Mouse (Mus musculus) hindbrain, embryonic 15.5 days (tissue): Measurements from ENCODE around the gene Piwil1. TPM values are rescaled to one million over a fixed set of nuclear protein-coding genes. Genes with fewer than 3 reads are reported as not detected.

Experiments
- ATAC-seq: fragments of 200-750 bp; cut with Nextera tagmentation; 2 replicates; pipeline ENCODE4 v1.8.0; 2017; ENCODE audit warnings: low read depth, moderate number of reproducible peaks, moderate TSS enrichment; ENCODE audit not compliant: low FRiP score
- H3K27ac ChIP-seq: fragments of 300-500 bp; sonication (generic); replicated peaks from 2 replicates; pipeline ENCODE4 v1.5.1; 2015; ENCODE audit warnings: mild to moderate bottlenecking, inconsistent platforms
- H3K27me3 ChIP-seq: fragments of 300-500 bp; sonication (generic); 2 replicates; pipeline ENCODE4 v1.6.1; 2015; ENCODE audit warnings: control low read depth, inconsistent platforms
- H3K36me3 ChIP-seq: fragments of 300-500 bp; sonication (generic); 2 replicates; pipeline ENCODE4 v1.6.1; 2015; ENCODE audit warnings: control low read depth, inconsistent platforms
- H3K4me1 ChIP-seq: fragments of 300-500 bp; sonication (generic); replicated peaks from 2 replicates; pipeline ENCODE4 v1.6.1; 2015; ENCODE audit warnings: control low read depth, inconsistent platforms
- H3K4me2 ChIP-seq: fragments of 300-500 bp; sonication (generic); 2 replicates; pipeline ENCODE4 v1.6.1; 2015; ENCODE audit warnings: moderate library complexity, mild to moderate bottlenecking, inconsistent platforms
- H3K4me3 ChIP-seq: fragments of 300-500 bp; sonication (generic); 2 replicates; pipeline ENCODE4 v1.5.1; 2015; ENCODE audit warnings: mild to moderate bottlenecking, inconsistent platforms
- H3K9ac ChIP-seq: fragments of 300-500 bp; sonication (generic); 2 replicates; pipeline ENCODE4 v1.6.1; 2015; ENCODE audit warnings: inconsistent platforms
- H3K9me3 ChIP-seq: fragments of 300-500 bp; sonication (generic); 2 replicates; pipeline ENCODE4 v1.6.1; 2016; ENCODE audit warnings: control low read depth, inconsistent platforms
- WGBS: fragments of 180-500 bp; shearing (Covaris S2); methylation state at CpG from one replicate; pipeline ENCODE4 v1.1.7; 2015; 5-methylcytosine and 5-hydroxymethylcytosine counted together
- polyA plus RNA-seq: library from polyadenylated mRNA; unstranded; fragments of >200 nt; fragmentation: Nextera tagmentation; extraction: Ambion mirVana; gene quantifications from 2 replicates; pipeline ENCODE4 v1.2.1, GENCODE M21; 2015

The Piwil1 gene
- 0.32 and 0.39 TPM in 2 replicates for polyA plus RNA-seq

DNA sequence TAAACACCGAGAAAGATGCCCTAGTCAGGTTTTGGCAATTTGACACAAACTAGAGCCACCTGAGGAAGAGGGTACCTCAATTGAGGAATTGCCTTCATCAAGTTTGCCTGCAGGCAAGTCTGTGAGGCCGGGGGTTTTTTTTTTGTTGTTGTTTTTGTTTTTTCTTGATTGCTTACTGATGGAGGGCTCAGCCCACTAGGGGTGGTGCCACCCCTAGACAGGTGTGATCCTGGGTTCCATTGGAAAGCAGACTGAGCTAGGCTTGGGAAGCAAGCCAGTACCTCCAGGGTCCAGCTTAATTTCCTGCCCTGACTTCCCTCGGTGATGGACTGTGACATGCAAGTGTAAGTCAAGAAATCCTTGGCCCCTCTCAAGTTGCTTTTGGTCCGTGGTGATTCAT, at the start of gene Piwil1:
Gene Piwil1, plus strand, starts transcription at position 301 of the 400 bp plus-strand sequence.
- Histone ChIP-seq H3K9ac (no peak within 1 kb of the TSS), H3K4me1 (peaks cover 8% of the 10 kb centered on the region), H3K9me3 (no peaks in the 10 kb centered on the region), H3K27me3 (no peaks in the 10 kb centered on the region), H3K4me2 (no peak within 1 kb of the TSS), H3K4me3 (no peak within 1 kb of the TSS), H3K36me3 (no peaks in the 10 kb centered on the region), H3K27ac (no peak within 1 kb of the TSS)
- no peak for ATAC-seq
- WGBS, result 85% methylated on average over 4 of the region's 4 CpGs

DNA sequence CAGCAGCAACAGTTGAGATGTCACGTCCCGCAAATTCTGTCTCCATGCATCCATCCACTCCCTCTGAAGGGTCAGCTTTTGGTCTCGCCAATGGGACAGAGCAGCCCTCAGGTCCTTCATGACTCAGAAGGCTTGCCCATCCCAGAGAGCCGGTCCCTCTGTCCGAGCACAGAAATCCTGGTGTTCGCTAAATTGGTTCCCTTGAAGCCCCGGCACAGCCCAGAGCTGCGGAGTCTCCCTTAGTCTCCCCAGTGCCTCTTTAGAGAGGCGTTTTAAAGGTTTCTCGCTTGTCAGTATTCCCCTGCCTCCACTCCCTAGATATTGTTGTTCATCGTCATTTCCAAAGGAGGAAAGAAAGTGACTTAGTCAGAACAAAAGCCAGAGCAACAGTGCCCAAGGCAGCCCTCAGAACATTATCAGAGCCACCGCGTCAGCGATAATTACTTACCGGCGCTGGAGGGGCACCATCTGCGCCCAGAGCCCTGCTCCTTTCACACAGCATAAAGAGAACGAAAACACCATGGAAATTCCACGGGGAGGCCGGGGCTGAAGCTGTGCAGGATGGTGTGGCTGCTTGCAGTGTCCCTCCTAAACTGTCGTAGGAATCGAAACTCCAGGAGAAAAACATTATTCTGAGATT, 45.7 kb upstream of the Piwil1 start:
- H3K9me3 ChIP-seq, result no peaks in the 10 kb centered on the region
- no peaks in the 10 kb centered on the region for H3K36me3 ChIP-seq
- 0 out of 2 replicates have a peak overlapping the region, but pooled peaks have one; percentile 1 for H3K4me3 ChIP-seq
- no peaks in the 10 kb centered on the region for H3K27me3 ChIP-seq
- 19% methylated on average over 22 of the region's 22 CpGs for WGBS
- no peak overlapping the region for H3K9ac ChIP-seq
- H3K4me2 ChIP-seq, result peak overlapping the region; percentile 43
- H3K4me1 ChIP-seq, result peaks cover 9% of the 10 kb centered on the region
- H3K27ac ChIP-seq, result no peak overlapping the region
- ATAC-seq, result no peak

DNA sequence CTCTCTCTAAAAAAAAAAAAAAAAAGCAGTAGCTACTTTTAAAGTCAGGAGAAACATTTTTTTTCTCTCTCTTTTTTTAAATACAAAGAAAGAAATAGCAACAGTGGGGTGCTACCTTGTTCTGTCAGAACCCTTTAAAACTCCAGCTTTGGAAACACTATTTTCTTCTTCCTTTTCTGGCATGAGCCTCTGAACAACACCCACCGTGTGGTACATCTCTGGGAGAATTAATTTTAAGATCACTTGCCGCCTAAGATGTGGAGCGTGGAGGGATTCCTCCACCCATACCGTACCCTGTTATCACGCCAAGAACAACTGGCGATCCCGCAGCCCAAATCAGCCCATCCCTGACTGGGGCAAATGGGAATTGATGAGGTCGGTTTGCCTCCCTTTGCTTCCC, 42.2 kb upstream of the Piwil1 start:
- 59% methylated on average over 8 of the region's 8 CpGs for WGBS
- Histone ChIP-seq H3K9me3 (no peaks in the 10 kb centered on the region), H3K4me2 (no peak overlapping the region), H3K27me3 (no peaks in the 10 kb centered on the region), H3K9ac (no peak overlapping the region), H3K4me3 (no peak overlapping the region), H3K4me1 (peaks cover 9% of the 10 kb centered on the region), H3K36me3 (no peaks in the 10 kb centered on the region), H3K27ac (no peak overlapping the region)
- ATAC-seq, result no peak

DNA sequence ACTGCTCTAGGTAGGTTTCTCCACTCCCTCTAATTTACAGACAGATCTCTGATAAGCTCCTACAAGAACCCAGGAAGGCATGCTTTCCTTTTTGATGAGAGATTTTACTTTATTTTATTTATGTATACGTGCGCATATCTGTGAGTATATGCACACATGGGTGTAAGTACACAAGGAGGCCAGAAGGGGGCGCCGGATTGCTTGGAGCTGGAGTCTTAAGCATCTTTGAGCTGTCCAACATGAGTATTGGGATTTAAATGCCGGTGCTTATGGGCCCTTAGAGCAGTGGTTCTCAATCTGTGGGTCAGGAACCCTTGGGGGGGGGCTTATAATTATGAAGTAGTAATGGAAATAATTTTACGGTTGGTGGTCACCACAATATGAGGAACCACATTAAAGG, 39.4 kb upstream of the Piwil1 start:
- Histone ChIP-seq H3K9ac (no peak overlapping the region), H3K4me3 (no peak overlapping the region), H3K27me3 (no peaks in the 10 kb centered on the region), H3K9me3 (no peaks in the 10 kb centered on the region), H3K4me2 (no peak overlapping the region), H3K4me1 (no peaks in the 10 kb centered on the region), H3K27ac (no peak overlapping the region), H3K36me3 (no peaks in the 10 kb centered on the region)
- WGBS, result 96% methylated on average over 6 of the region's 6 CpGs
- ATAC-seq, result no peak

DNA sequence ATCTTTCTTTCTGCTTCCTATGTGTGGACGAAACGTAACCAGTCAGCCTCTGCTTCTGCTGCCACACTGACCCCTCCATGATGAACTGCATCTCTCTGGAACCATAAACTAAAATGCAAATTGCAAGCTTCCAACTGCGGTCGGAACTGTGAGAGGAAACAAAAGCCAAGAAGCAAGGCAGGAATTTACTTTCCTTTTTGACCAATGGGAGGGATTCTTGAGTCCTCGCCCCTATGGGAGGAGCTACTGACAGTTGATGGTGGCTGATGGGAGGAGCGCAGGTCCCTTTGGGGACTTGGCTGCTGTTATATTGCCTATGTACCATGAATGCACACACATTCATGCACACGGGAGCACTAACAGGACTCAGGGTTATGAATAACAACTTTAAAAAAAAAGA, 38.3 kb upstream of the Piwil1 start:
- H3K4me2 ChIP-seq, result no peak overlapping the region
- no peaks in the 10 kb centered on the region for H3K36me3 ChIP-seq
- 61% methylated on average over 7 of the region's 7 CpGs for WGBS
- no peaks in the 10 kb centered on the region for H3K27me3 ChIP-seq
- ATAC-seq, result no peak
- no peak overlapping the region for H3K4me3 ChIP-seq
- no peaks in the 10 kb centered on the region for H3K4me1 ChIP-seq
- H3K9ac ChIP-seq, result no peak overlapping the region
- H3K27ac ChIP-seq, result no peak overlapping the region
- H3K9me3 ChIP-seq, result no peaks in the 10 kb centered on the region

DNA sequence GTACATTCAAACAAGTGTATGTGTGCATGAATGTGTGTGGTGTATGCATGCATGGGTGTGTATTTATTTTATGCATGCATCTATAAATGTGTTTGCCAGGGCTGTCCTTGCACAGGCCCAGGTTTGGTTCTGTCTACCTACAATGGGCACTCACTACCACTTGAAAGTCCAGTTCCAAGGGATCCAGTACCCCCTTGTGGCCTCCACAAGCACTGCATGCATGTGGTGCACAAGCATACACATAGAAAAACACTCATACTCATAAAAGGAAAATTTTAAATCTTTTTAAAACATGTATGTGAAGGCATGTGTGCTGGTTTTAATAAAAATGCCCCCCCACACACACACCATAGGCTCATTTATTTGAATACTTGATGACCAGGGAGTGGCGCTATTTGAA, 37.3 kb upstream of the Piwil1 start:
- Histone ChIP-seq H3K36me3 (no peaks in the 10 kb centered on the region), H3K27ac (no peak overlapping the region), H3K4me1 (no peaks in the 10 kb centered on the region), H3K4me2 (no peak overlapping the region), H3K4me3 (no peak overlapping the region), H3K9ac (no peak overlapping the region), H3K27me3 (no peaks in the 10 kb centered on the region), H3K9me3 (no peaks in the 10 kb centered on the region)
- no peak for ATAC-seq
- 92% methylated on average over 1 of the region's 1 CpGs for WGBS

DNA sequence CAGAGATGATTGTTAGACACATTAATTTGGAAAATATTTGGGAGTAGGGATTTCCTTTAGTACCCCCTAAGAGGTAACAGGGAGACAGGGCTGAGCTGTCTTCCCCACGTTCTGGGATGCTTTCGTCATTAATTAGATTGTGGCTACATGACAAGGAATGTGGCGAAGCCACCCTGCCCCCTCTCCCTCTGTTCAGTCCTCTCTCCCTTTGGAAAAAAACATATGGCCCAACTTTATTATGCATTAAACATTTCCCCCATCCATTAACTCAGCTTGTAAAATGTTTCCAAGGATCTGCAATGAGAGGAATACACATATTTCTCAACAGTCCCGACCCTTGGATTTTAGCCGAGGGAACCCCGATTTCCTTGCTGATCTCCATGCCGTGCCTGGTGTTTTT, 35.0 kb upstream of the Piwil1 start:
- no peak for ATAC-seq
- no peak overlapping the region for H3K4me3 ChIP-seq
- no peaks in the 10 kb centered on the region for H3K27me3 ChIP-seq
- no peaks in the 10 kb centered on the region for H3K36me3 ChIP-seq
- no peaks in the 10 kb centered on the region for H3K4me1 ChIP-seq
- H3K9ac ChIP-seq, result no peak overlapping the region
- H3K4me2 ChIP-seq, result no peak overlapping the region
- H3K9me3 ChIP-seq, result no peaks in the 10 kb centered on the region
- WGBS, result 54% methylated on average over 7 of the region's 7 CpGs
- H3K27ac ChIP-seq, result no peak overlapping the region

DNA sequence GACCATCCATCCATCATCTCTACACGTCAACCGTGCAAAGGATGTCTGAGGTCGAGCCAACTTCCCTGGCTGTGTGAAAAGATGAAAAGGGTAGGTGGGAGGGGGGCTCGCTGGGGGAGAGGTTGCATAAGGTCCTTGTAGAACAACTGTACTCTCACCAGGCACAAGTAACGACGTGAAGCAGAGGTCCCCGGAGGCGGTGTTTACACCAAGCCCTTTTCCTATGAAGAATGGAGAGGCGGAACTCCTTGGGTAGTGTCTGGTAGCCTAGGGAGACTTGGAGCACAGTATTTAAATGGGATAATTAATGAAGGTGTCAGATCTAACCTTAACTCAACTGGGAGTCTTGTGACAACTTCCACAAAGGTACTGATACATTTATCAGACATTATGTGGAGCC, 28.2 kb upstream of the Piwil1 start:
- Histone ChIP-seq H3K4me2 (no peak overlapping the region), H3K4me3 (no peak overlapping the region), H3K9ac (no peak overlapping the region), H3K27ac (no peak overlapping the region), H3K36me3 (no peaks in the 10 kb centered on the region), H3K4me1 (no peaks in the 10 kb centered on the region), H3K27me3 (no peaks in the 10 kb centered on the region), H3K9me3 (no peaks in the 10 kb centered on the region)
- WGBS, result 47% methylated on average over 9 of the region's 9 CpGs
- no peak for ATAC-seq

DNA sequence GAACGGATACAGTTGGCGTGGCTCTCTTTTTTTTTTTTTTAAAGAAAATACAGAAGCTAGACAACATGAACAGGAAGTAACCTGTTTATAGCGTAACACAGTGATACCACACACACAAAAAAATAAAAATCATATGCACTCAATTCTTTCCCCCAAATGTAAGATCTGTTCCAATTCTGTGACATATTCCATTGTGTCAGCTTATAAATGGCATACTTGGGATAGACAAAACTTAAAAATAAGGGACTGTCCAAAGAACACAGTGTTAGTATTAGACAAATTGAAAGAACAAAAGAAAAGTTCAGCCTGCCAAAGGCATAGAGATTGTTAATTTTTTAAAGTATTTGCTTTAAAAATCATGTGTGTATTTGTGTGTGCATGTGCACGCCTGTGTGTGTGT, 25.0 kb upstream of the Piwil1 start:
- Histone ChIP-seq H3K4me2 (no peak overlapping the region), H3K4me1 (0 out of 2 replicates have a peak, but pooled peaks cover 3% of the 10 kb centered on the region), H3K27me3 (no peaks in the 10 kb centered on the region), H3K27ac (no peak overlapping the region), H3K9me3 (no peaks in the 10 kb centered on the region), H3K36me3 (no peaks in the 10 kb centered on the region), H3K4me3 (no peak overlapping the region), H3K9ac (no peak overlapping the region)
- WGBS, result 95% methylated on average over 4 of the region's 4 CpGs
- no peak for ATAC-seq

DNA sequence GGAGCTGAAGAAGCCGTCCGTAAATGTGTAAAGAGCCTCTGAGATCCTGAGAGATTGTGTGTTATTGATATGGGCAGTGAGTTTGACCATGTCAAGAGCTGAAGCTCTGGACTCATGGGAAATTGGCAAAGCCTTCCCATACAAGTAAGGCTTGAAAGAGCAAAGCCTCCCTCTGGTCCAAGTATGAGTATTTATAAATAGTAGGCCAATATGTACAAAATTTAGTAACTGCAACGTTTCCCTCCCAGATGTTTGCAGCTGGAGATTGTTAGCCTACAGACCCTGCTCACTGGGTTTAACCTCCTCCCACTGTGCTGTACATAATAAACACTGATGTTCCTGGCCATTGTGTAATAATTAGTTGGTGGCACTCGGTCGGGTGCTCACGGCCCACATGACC, 24.5 kb upstream of the Piwil1 start:
- H3K9ac ChIP-seq, result no peak overlapping the region
- ATAC-seq, result no peak
- 86% methylated on average over 6 of the region's 6 CpGs for WGBS

DNA sequence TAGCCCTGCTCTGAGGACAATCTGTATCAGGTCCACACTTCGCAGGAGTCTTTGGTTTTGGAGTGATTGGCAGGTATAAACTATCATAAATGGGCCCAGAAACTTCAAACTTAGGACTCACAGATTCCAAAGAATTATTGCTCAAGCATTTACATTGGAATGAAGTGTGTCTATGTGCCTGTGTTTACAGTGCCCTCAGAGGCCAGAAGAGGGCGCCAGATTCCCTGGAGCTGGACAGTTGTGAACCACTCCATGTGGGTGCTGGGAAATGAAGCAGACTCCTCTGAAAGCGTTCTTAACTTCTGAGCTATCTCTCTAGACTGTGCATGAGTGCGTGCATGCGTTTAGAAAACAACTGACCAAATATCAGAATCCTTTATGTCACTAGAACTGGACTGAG, 20.9 kb upstream of the Piwil1 start:
- Histone ChIP-seq H3K9me3 (no peaks in the 10 kb centered on the region), H3K9ac (no peak overlapping the region), H3K27ac (no peak overlapping the region), H3K4me2 (no peak overlapping the region), H3K4me1 (peaks cover 13% of the 10 kb centered on the region; the same call in 1 of the 2 replicates), H3K4me3 (no peak overlapping the region), H3K27me3 (no peaks in the 10 kb centered on the region), H3K36me3 (no peaks in the 10 kb centered on the region)
- ATAC-seq, result no peak
- 45% methylated on average over 5 of the region's 5 CpGs for whole genome bisulfite sequencing

More for the DNA sequence above, 24.5 kb upstream of the Piwil1 start:
- Histone ChIP-seq H3K36me3 (no peaks in the 10 kb centered on the region), H3K4me1 (0 out of 2 replicates have a peak, but pooled peaks cover 3% of the 10 kb centered on the region), H3K27ac (no peak overlapping the region), H3K4me2 (no peak overlapping the region), H3K27me3 (no peaks in the 10 kb centered on the region), H3K9me3 (no peaks in the 10 kb centered on the region), H3K4me3 (no peak overlapping the region)

DNA sequence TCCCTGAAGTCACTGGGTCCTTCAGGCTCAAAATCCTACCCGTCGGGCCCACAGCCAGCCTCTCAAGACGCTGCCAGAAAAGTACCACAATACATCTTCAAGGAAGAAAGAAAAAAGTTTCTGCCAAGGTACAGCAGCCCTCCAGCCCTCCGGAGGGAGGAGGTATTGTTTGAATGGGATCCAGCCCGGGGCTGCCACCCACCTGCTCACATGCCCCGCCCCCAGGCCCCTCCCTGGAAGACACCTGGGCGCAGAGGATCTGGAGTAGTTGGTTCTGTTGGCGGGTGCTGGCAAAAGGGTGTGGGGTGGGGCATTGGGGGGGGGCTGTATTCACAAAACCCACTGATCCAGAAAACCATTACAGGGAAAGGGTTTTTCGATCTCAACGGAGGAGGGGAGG, 18.1 kb upstream of the Piwil1 start:
- no peak for ATAC-seq
- no peaks in the 10 kb centered on the region for H3K9me3 ChIP-seq
- 5% methylated on average over 10 of the region's 10 CpGs for WGBS
- H3K4me2 ChIP-seq, result peak overlapping the region; percentile 34
- no peaks in the 10 kb centered on the region for H3K36me3 ChIP-seq
- no peak overlapping the region for H3K9ac ChIP-seq
- H3K27me3 ChIP-seq, result no peaks in the 10 kb centered on the region
- H3K4me3 ChIP-seq, result no peak overlapping the region
- H3K27ac ChIP-seq, result no peak overlapping the region; the same call in 1 of the 2 replicates
- H3K4me1 ChIP-seq, result peaks cover 13% of the 10 kb centered on the region; the same call in 1 of the 2 replicates

DNA sequence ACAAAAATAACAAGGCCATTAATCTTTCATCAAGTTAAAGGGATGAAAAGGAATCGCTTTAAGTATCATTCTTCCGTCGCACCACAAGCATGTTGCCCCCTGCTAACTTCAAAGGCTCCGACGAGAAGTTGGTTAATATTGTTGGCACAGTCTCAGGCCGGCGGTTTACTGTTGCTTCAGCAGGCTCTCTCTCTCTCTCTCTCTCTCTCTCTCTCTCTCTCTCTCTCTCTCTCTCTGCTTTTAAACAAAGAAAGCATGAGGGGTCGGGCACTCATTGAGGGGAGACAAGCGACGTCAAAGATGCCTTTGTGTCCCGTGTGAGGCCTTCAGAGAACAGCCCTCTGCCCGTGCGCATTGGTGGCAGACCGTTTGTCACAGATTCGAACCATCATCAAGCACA, 17.7 kb upstream of the Piwil1 start:
- H3K9me3 ChIP-seq, result no peaks in the 10 kb centered on the region
- H3K36me3 ChIP-seq, result no peaks in the 10 kb centered on the region
- peaks cover 13% of the 10 kb centered on the region; the same call in 1 of the 2 replicates for H3K4me1 ChIP-seq
- no peaks in the 10 kb centered on the region for H3K27me3 ChIP-seq
- no peak overlapping the region for H3K4me3 ChIP-seq
- ATAC-seq, result no peak
- H3K27ac ChIP-seq, result no peak overlapping the region; the same call in 1 of the 2 replicates
- H3K9ac ChIP-seq, result no peak overlapping the region
- 5% methylated on average over 15 of the region's 15 CpGs for WGBS
- H3K4me2 ChIP-seq, result peak overlapping the region; percentile 34
